Mouse (Mus musculus): ENCODE data around the gene Ripor2. TPM values are rescaled to one million over a fixed set of nuclear protein-coding genes. Genes with fewer than 3 reads are reported as not detected.
A peak's percentile ranks its signal among the peaks of the same experiment; 100 is the strongest.

Ripor2 gene
- total RNA-seq, 4 experiments from 2014 or later, result 3.1 to 9.0 (median 4.5) TPM

- DNase-seq (ENCODE audit: low spot score in 2 of 2), result no peak
These were observed 64.3 kb downstream of the Ripor2 start for GRCm38 (mm10) chr13:24646324-24646723.

- no peak for DNase-seq (ENCODE audit: low spot score in 2 of 2)
These were observed 65.5 kb downstream of the Ripor2 start for GRCm38 (mm10) chr13:24647444-24647843.

GRCm38 (mm10) chr13:24648027-24648426 is 66.0 kb downstream of the Ripor2 start:
- no peak for DNase-seq (ENCODE audit: low spot score in 2 of 2)

- DNase-seq (ENCODE audit: low spot score in 2 of 2), result no peak
These were observed 66.7 kb downstream of the Ripor2 start for GRCm38 (mm10) chr13:24648668-24649067.

- no peak for DNase-seq (ENCODE audit: low spot score in 2 of 2)
These were observed 67.1 kb downstream of the Ripor2 start for GRCm38 (mm10) chr13:24649099-24649498.

- no peak for DNase-seq (ENCODE audit: low spot score in 2 of 2)
These were observed 69.0 kb downstream of the Ripor2 start for GRCm38 (mm10) chr13:24651018-24651417.

GRCm38 (mm10) chr13:24654919-24655635 is 73.1 kb downstream of the Ripor2 start:
- DNase-seq (ENCODE audit: low spot score in 2 of 2), result no peak

- no peak for DNase-seq (ENCODE audit: low spot score in 2 of 2)
These were observed 74.9 kb downstream of the Ripor2 start for GRCm38 (mm10) chr13:24656719-24657497.

GRCm38 (mm10) chr13:24666763-24667162 is 84.8 kb downstream of the Ripor2 start:
- no peak for DNase-seq (ENCODE audit: low spot score in 2 of 2)

- no peak for DNase-seq (ENCODE audit: low spot score in 2 of 2)
These were observed 86.6 kb downstream of the Ripor2 start for GRCm38 (mm10) chr13:24668556-24668955.

- DNase-seq (ENCODE audit: low spot score in 2 of 2), result no peak
These were observed 88.7 kb downstream of the Ripor2 start for GRCm38 (mm10) chr13:24670676-24671075.

- DNase-seq (ENCODE audit: low spot score in 2 of 2), result no peak
These were observed 97.2 kb downstream of the Ripor2 start for GRCm38 (mm10) chr13:24679027-24679680.

- no peak for DNase-seq (ENCODE audit: low spot score in 2 of 2)
These were observed 99.0 kb downstream of the Ripor2 start for GRCm38 (mm10) chr13:24680951-24681350.

- DNase-seq (ENCODE audit: low spot score in 2 of 2), result no peak
These were observed 100.4 kb downstream of the Ripor2 start for GRCm38 (mm10) chr13:24682346-24682745.

- no peak for DNase-seq (ENCODE audit: low spot score in 2 of 2)
These were observed 102.5 kb downstream of the Ripor2 start for GRCm38 (mm10) chr13:24684503-24684902.

GRCm38 (mm10) chr13:24685846-24686245 is 103.9 kb downstream of the Ripor2 start:
- DNase-seq (ENCODE audit: low spot score in 2 of 2), result no peak

- peak; percentile 21 to 45 for DNase-seq (ENCODE audit: low spot score in 2 of 2)
These were observed 105.0 kb downstream of the Ripor2 start for GRCm38 (mm10) chr13:24686705-24687665.

- DNase-seq (ENCODE audit: low spot score in 2 of 2), result no peak
These were observed 111.3 kb downstream of the Ripor2 start for GRCm38 (mm10) chr13:24693312-24693711.

- DNase-seq (ENCODE audit: low spot score in 2 of 2), result no peak
These were observed 116.8 kb downstream of the Ripor2 start for GRCm38 (mm10) chr13:24698746-24699145.

GRCm38 (mm10) chr13:24702128-24702527 is 120.1 kb downstream of the Ripor2 start:
- DNase-seq (ENCODE audit: low spot score in 2 of 2), result no peak

All from gastrocnemius, adult 8-10 months (tissue).